8 mouse cellular contexts compared by ENCODE assay signal in genomic region chr12:12264151-12264550, GRCm38 (mm10). TPM values are rescaled to one million over a fixed set of nuclear protein-coding genes. Genes with fewer than 3 reads are reported as not detected.
DNase-seq lines count a peak whose midpoint lies in the region; ATAC-seq and TF ChIP-seq lines count a peak whose summit lies in the region.

No protein-coding gene starts in this region.

- no peak for TF ChIP-seq POLR2A in bone marrow macrophage, adult 2 months (IDR thresholded peaks at IDR 0.05; ENCODE audit: borderline replicate concordance, low read depth, low read length)

- peak overlapping the region; percentile 89; the same call in 1 of the 2 replicates for H3K4me2 ChIP-seq in hindbrain, embryonic 12.5 days (replicated peaks)
- peak overlapping the region; percentile 64 for H3K4me2 ChIP-seq in midbrain, postnatal 0 days (ENCODE audit: low read depth, low read length, poor library complexity, severe bottlenecking)

- no peak for TF ChIP-seq CTCF in bone marrow macrophage, adult 2 months (IDR thresholded peaks at IDR 0.05; ENCODE audit: low read depth, low read length)
- no peak for TF ChIP-seq CTCF in midbrain, postnatal 0 days (IDR thresholded peaks at IDR 0.05)

- DNase-seq in hindbrain, embryonic 10.5 days (ENCODE audit: low spot score) = no peak
- DNase-seq in midbrain, postnatal 0 days (ENCODE audit: low spot score) = no peak
- no peak for DNase-seq in retina, embryonic 14.5 days (ENCODE audit: low spot score)
- DNase-seq in layer of hippocampus, adult 9-10 months (ENCODE audit: low spot score) = no peak
- no peak for DNase-seq in right cerebral cortex, postnatal 36 days (ENCODE audit: low spot score in 2 of 2)

- no peaks in the 10 kb centered on the region for H3K9me3 ChIP-seq in hindbrain, embryonic 12.5 days (replicated peaks)
- no peaks in the 10 kb centered on the region for H3K9me3 ChIP-seq in hindbrain, embryonic 10.5 days
- H3K9me3 ChIP-seq in midbrain, postnatal 0 days (ENCODE audit: low read length) = no peaks in the 10 kb centered on the region

- H3K4me3 ChIP-seq in hindbrain, embryonic 12.5 days = no peak overlapping the region
- no peak overlapping the region for H3K4me3 ChIP-seq in hindbrain, embryonic 10.5 days
- H3K4me3 ChIP-seq in bone marrow macrophage, adult 2 months (ENCODE audit: insufficient read depth, low read length) = peak overlapping the region; percentile 79
- H3K4me3 ChIP-seq in midbrain, postnatal 0 days (ENCODE audit: low read depth, low read length) = peak overlapping the region; percentile 80; the same call in 1 of the 2 replicates

- no peak overlapping the region for H3K27ac ChIP-seq in hindbrain, embryonic 12.5 days
- no peak overlapping the region for H3K27ac ChIP-seq in hindbrain, embryonic 10.5 days
- peak overlapping the region; percentile 58 for H3K27ac ChIP-seq in bone marrow macrophage, adult 2 months (ENCODE audit: insufficient read depth, low read depth, low read length)
- 0 out of 2 replicates have a peak overlapping the region, but pooled peaks have one; percentile 87 for H3K27ac ChIP-seq in midbrain, postnatal 0 days (ENCODE audit: low read depth, low read length)

- WGBS in hindbrain, embryonic 12.5 days = 78% methylated on average over 5 of the region's 5 CpGs
- 78% methylated on average over 5 of the region's 5 CpGs for WGBS in hindbrain, embryonic 10.5 days
- 70% methylated on average over 5 of the region's 5 CpGs for WGBS in midbrain, postnatal 0 days

- H3K27me3 ChIP-seq in hindbrain, embryonic 12.5 days = no peaks in the 10 kb centered on the region; the same call in 1 of the 2 replicates
- H3K27me3 ChIP-seq in hindbrain, embryonic 10.5 days (ENCODE audit: insufficient read depth, poor library complexity, severe bottlenecking) = peaks cover 18% of the 10 kb centered on the region
- no peaks in the 10 kb centered on the region for H3K27me3 ChIP-seq in midbrain, postnatal 0 days (ENCODE audit: insufficient read depth, low read length)

- no peak overlapping the region for H3K9ac ChIP-seq in hindbrain, embryonic 12.5 days
- H3K9ac ChIP-seq in midbrain, postnatal 0 days (replicated peaks; ENCODE audit: low read length, poor library complexity, severe bottlenecking) = peak overlapping the region; percentile 92; the same call in 1 of the 2 replicates

- H3K36me3 ChIP-seq in hindbrain, embryonic 12.5 days = no peaks in the 10 kb centered on the region
- no peaks in the 10 kb centered on the region for H3K36me3 ChIP-seq in hindbrain, embryonic 10.5 days
- no peaks in the 10 kb centered on the region for H3K36me3 ChIP-seq in midbrain, postnatal 0 days (ENCODE audit: insufficient read depth, low read length)

- peaks cover 18% of the 10 kb centered on the region for H3K4me1 ChIP-seq in hindbrain, embryonic 12.5 days
- peaks cover 30% of the 10 kb centered on the region for H3K4me1 ChIP-seq in hindbrain, embryonic 10.5 days (replicated peaks)
- H3K4me1 ChIP-seq in bone marrow macrophage, adult 2 months (ENCODE audit: control insufficient read depth, insufficient read depth, low read length) = peaks cover 54% of the 10 kb centered on the region
- peaks cover 20% of the 10 kb centered on the region; the same call in 1 of the 2 replicates for H3K4me1 ChIP-seq in midbrain, postnatal 0 days (ENCODE audit: insufficient read depth, low read length)

- no peak for ATAC-seq in hindbrain, embryonic 12.5 days (ENCODE audit: low FRiP score)
- peak; percentile 72 for ATAC-seq in inflammation-experienced regulatory T-cells, adult 6 months
- no peak for ATAC-seq in midbrain, postnatal 0 days (ENCODE audit: low FRiP score)

RNA-seq across cellular contexts. Expression of gene Fam49a, which starts 2.2 kb away (rescaled TPM):
- polyA plus RNA-seq in hindbrain, embryonic 12.5 days (2016; fragmentation: Nextera tagmentation; extraction: Ambion mirVana) = 21.3 and 22.2 TPM in 2 replicates
- 9.0 and 13.4 TPM in 2 replicates for polyA plus RNA-seq in hindbrain, embryonic 10.5 days (2016; fragmentation: Nextera tagmentation; extraction: Ambion mirVana)
- 68.2 and 82.8 TPM in 2 replicates for polyA plus RNA-seq in bone marrow macrophage, adult 2 months (2012; ENCODE audit: insufficient read depth, insufficient read length, missing spikeins)
- polyA plus RNA-seq in inflammation-experienced regulatory T-cells, adult 6 months (2017; shearing (Covaris generic)) = 10 to 100 TPM; 45.2 to 55.3 (median 53.3) TPM
- 88.2 and 96.7 TPM in 2 replicates for total RNA-seq in midbrain, postnatal 0 days (2014; rRNA removed)
- 58.3 and 60.0 TPM in 2 replicates for polyA plus RNA-seq in midbrain, postnatal 0 days (2015; fragmentation: Nextera tagmentation; extraction: Ambion mirVana)

Comparison
In these comparisons a context has a peak if more than half of its experiments do, and no peak if none do; other contexts are left out.
1. H3K27ac ChIP-seq: peak in bone marrow macrophage, adult 2 months (single experiment) and midbrain, postnatal 0 days (single experiment); none in hindbrain, embryonic 12.5 days (single experiment) and hindbrain, embryonic 10.5 days (single experiment).
2. H3K4me3 ChIP-seq: peak in bone marrow macrophage, adult 2 months (single experiment) and midbrain, postnatal 0 days (single experiment); none in hindbrain, embryonic 12.5 days (single experiment) and hindbrain, embryonic 10.5 days (single experiment).